Mouse (Mus musculus) gastrocnemius, postnatal 14 days (tissue): ENCODE measurements at regions not wholly inside any gene's neighbourhood (a gene's known extent, or its start where the extent isn't known, plus 50 kb on each side); places are given as distances from the start of the nearest gene placed in this dataset.

Experiments used
- DNase-seq: peaks from one replicate; pipeline ENCODE4 v3.0.0; 2021; ENCODE audit warnings: mixed read lengths
- intact Hi-C: fragments of 180-260 bp; cut with DNase I; formaldehyde crosslinking; loops from one replicate; pipeline ENCODE4 v1.15.1; 2025; ENCODE audit warnings: low total_unique reads

DNA sequence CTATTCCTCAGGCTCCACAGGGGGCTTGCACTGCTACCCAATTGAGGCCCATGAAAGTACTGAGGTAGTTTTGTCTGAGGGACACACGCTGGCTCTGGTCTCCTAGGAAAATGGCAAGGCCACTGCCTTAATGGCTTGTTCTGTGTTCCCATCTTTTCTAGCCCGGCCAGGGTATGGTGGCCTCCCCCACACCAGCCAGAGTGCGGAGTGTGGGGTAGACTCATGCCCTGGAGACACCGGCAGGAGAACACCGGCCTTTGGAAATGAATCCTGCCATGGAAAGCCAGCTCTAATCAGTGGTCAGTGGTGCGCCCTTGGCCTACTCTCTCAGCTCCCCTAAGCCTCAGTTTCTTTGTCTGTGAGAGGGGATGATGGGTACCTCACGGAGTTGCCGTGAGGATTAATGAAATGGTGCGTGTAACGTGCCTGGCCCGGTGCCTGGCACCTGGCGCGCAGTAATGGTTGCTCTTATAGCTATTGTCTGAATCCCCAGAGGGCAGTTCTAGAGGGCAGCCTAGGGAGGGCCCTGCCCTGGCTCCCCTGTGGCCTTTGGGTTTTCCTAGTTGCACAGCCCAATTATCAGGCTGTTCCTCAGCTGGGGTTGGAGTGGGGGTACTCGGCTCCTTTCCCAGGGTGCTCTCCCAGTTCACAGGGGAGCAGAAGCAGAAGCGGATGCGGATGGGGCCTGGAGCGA, 62.4 kb upstream of the Pitx1 start:
- intact Hi-C loops = no loop called here
- DNase-seq = no peak

DNA sequence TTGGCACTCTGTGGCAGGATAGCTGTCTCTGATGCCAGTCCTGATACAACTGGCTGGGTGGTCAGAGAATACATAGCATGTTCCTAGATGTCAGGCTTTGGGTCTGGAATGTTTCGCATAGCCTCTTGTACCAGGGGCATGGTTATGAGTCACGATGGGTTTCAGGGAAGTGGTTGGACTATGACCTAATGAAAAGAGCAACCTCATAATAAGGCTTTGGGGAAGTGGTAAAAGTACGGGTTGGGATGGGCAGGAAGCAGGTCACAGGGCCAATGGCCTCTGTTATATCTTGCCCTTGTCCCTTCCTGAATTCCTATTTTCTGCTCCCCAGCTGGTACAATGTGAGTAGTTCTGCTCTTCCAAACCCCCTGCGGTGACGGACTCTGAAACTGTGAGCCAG, 59.5 kb upstream of the Pitx1 start:
- intact Hi-C loops = no loop called here
- DNase-seq = no peak

DNA sequence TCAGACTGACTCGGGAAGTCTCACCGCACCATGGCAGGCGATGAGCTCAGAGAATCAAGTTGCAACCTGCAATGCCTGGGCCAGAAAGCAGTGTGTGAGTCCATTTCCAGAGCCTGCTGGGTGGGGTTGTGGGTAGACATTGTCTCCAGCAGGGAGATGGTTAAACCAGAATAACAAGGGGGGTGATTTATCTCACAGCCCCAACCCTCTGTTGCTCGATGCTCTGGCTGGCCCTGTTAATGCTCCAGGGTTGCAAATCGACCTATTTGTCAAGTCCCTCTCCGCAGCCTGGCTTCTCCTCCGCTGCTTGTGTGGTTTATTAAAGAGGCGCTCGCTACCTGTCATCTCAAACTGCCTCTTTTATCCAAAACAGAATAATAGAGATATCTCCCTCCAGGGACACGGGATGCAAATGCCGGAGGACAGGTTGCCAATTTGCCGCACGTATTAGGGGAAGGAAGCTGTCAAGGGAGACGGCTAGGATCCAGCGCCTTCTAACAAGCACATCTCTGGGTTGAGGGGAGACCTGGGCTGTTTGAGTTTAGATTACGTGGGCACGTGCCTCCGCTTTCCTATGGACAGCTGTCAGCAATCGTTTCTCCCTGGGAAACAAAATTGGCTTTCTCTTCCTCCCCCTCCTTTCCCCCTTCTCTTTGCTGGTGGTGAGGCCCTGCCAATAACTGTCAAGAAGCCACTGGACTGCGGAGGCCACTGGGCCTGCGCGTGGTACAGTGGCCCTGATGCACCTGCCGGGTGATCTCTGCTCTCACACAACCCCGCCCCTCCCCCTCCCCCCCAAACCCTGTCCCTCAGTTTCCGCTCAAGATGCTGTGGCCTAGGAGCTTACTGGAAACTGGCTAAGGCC, 57.4 kb upstream of the Pitx1 start:
- intact Hi-C loops = no loop called here

DNA sequence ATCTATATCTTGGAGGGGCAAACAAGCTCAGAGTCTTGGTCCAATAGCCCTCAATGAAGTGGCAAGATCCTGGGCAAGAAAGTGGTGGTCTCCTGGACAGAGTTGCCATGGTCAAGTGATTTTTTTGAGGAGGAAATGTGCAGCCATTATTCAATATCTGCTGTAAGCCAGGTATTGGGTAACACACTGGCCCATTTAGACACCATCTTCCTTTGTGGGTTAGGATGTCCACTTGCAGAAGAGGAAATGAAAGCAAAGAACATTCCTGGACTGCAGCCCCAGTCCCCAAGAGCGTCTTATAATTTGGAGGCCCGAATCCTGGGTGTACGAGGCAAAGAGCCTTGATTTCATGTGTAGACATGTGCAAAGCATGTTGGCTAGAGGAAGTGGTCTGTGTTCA, 56.3 kb upstream of the Pitx1 start:
- no peak for DNase-seq

More for the DNA sequence above, 57.4 kb upstream of the Pitx1 start:
- no peak for DNase-seq

DNA sequence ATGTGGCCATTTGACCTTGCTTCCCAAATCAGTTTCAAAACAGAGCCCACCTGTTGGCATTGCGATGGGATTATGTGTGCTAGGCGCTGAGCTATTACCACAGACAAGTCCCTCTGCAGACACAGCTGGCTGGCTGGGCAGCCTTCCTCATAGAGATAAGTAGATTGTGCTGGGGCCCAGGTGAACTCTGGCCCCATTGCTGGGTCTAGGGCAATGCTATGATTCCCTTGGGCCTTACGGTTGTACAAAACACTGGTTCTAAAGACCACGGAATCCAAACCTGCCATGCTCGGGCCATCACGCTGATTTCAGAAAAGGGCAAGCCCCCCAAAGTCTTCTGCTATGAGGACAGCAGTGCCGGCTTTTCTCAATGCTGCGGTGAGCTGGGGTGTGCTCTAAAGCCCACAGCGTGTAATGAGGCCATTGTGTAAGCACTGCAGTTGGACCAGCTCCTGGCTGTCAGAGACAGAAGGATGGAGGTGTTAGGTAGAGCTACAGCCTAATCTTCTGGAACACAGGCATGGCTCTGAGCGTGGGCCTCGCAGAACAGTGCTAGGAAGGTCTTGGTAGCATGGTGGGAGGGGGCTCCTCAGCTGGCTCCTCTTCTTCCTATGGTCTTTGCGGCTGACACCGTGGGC, 51.2 kb upstream of the Pitx1 start:
- intact Hi-C loops = no loop called here
- DNase-seq = no peak

More for the DNA sequence above, 56.3 kb upstream of the Pitx1 start:
- intact Hi-C loops = no loop called here
